Mouse (Mus musculus) gastrocnemius, adult 2 months (tissue): ENCODE measurements at regions not wholly inside any gene's neighbourhood (a gene's known extent, or its start where the extent isn't known, plus 50 kb on each side); places are given as distances from the start of the nearest gene placed in this dataset.

Experiments used
- DNase-seq: peaks from one replicate; pipeline ENCODE4 v3.0.0; 2022
- H3K27ac ChIP-seq: fragments of 200-600 bp; 2 replicates; pipeline ENCODE4 v1.8.1; 2022; ENCODE audit warnings: mild to moderate bottlenecking
- H3K4me3 ChIP-seq: fragments of 200-600 bp; 2 replicates; pipeline ENCODE4 v1.8.1; 2022; ENCODE audit warnings: mild to moderate bottlenecking, moderate library complexity
- CTCF ChIP-seq: fragments of 200-600 bp; IDR thresholded peaks from 2 replicates; pipeline ENCODE4 v1.8.1; 2022; ENCODE audit warnings: antibody characterized with exemption, mild to moderate bottlenecking, moderate library complexity
- intact Hi-C: fragments of 180-260 bp; cut with DNase I; formaldehyde crosslinking; loops from one replicate; pipeline ENCODE4 v1.15.1; 2025

DNA sequence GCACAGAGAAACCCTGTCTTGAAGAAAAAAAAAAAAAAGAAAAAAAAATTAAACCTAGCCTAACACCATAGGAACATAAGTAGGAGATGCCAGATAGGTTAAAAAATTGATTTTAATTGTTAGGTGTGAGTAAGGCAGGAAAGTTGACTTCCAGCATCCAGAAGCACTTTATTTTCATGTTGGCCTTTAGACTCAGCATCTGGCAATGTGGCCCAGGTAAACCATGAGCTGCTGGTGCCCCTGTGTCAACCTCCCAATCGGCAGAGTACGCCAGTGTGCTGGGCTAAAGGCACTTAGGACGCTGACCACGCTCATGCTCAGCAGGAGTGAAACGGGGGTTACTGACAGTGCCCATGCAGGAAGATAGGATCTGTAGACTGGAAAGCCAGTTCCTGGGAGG is 152.8 kb upstream of the Otx2 start:
- Histone ChIP-seq H3K4me3 (no peak overlapping the region), H3K27ac (no peak overlapping the region)
- TF ChIP-seq CTCF = no peak
- intact Hi-C loops = no loop called here
- no peak for DNase-seq

DNA sequence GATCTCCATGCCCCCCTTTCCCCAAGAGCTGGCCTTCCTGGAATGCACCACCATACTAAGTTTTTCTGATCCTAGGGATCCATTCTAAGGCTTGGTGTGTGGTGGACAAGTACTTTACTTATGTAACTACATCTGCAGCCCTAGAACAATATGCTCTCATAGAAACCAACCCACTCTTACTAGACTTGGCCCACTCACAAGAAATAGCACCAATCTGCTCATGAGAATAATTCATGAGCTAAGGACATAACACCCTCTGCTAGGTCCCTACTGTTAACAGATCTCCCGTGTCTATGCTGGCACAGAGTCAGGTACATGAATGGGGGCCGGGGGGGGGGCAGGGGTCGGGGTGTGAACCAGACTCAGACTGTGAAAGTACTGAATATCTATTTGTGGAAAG is 150.8 kb upstream of the Otx2 start:
- no peak for DNase-seq
- intact Hi-C loops = no loop called here
- no peak overlapping the region for H3K4me3 ChIP-seq
- no peak overlapping the region for H3K27ac ChIP-seq
- TF ChIP-seq CTCF = no peak

DNA sequence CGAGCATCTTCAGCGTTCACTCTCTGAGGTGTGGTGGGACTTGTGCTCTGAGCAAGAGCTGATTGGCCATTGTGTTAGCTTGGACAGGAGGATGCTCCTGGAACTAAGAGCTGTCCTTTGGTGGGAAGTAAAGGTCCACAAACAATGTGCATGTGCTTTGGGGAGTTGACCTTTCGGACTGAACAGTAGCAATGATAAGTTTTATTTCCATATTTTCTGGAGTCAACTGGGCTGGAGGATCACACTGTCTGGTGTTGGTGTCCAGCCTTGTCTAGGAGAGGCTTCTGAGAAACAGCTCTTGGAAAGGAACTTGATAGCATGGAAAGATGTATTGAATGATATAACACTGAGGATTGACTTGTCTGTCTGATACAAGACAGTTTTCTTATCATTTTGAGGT is 142.3 kb upstream of the Otx2 start:
- no peak overlapping the region for H3K4me3 ChIP-seq
- TF ChIP-seq CTCF = no peak
- DNase-seq = no peak
- H3K27ac ChIP-seq = no peak overlapping the region
- intact Hi-C loops = no loop called here

DNA sequence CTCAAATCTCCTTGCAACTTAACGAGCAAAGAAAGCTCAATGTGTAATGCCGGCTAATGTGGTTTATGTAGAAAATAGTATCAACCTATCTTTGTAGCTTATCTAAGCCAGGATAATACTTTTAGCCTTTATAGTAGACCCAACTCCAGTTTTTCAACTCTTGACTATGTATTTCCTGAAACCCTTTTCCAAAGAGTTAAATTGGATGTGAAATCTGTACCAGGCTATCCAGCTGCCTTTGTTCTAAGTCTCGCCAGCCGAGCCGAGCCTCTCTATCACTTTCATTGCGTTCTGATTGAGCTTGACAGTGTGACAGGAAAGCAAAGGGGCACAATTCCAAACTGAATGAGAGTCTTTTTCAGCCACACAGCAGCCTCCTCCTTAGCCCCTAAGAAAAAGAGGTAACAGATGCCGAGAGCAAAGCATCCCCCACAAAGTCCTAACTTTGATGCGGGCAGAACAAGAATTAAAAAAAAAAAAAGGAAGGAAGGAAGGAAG is 141.7 kb upstream of the Otx2 start:
- DNase-seq = no peak
- H3K27ac ChIP-seq = no peak overlapping the region
- no peak overlapping the region for H3K4me3 ChIP-seq
- no peak for TF ChIP-seq CTCF
- intact Hi-C loops = no loop called here

DNA sequence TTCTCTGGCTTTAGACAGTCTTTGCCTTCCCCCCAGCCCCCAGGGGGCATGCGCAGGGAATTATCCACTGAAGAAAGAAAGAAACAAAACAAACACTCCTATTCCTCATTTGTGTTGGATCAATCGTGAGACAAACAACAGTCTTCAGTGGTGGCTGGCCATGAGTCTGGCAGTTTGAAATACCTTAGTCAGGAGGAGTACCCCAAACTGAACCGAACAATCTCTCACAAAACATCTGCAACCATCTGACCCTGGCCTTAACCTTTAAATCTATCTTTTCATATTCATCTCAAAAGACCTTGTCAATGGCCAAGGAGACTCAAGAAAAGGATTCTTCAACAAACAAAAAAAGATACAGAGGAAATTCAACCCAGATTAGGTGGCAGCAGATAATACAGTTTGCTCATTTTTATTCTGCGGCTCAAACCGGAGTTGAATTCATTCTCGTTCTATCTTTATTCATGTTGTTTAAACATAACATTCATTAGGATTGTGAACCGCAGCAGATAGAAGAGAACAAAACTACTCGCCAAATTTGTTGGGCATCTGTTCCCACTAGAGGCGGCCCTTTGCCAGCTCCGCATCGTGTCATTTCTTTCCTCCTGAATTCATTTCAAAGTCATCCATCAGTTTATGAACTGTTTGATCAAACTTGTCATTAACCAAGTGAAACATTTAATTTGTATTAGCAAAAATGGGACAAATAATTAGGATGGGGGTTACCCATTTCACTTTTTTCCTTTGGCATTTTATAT is 139.3 kb upstream of the Otx2 start:
- TF ChIP-seq CTCF = no peak
- no peak overlapping the region for H3K4me3 ChIP-seq
- no peak overlapping the region for H3K27ac ChIP-seq
- intact Hi-C loops = no loop called here
- DNase-seq = no peak

DNA sequence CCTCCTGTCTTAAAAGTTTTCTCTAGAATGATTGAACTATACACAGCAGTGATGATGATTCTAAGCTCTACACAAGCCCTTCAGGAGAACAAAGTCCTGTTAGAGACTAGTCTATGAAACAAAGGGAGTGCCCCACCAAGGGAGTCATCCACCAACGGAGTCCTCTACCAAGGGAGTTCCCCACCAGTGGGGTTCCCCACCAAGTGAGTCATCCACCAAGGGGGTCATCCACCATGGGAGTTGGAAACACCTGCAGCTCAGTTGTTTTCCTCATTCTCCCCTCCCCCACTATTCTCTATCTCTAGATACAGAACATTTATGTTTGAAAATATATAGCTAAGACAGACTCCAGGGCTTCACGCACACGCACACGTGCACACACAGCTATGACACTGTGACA is 130.5 kb upstream of the Otx2 start:
- no peak for TF ChIP-seq CTCF
- intact Hi-C loops = loop anchor here (5.0 kb wide), 1 partner anchor 57 kb away; no protein-coding TSS in a partner anchor
- no peak for DNase-seq
- Histone ChIP-seq H3K27ac (no peak overlapping the region), H3K4me3 (no peak overlapping the region)

DNA sequence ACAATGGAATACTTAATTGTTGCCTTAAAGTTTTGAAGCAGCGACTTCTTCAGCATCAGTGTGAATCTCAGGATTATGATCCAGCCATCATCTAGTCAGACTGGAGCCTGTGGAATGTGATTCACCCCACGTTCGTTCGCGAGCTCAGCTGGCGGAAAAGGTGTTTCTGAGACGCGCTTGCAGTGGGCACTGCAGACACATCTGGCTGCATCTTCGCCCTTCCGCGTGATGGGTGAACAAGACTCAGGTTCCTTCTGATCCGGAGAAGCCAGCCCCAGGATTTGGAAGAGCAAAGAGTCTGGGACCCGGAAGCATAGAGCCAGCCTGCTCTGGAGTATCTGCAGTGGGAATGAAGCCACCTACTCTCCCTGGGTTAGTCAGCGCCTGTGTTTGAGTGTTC is 127.7 kb upstream of the Otx2 start:
- intact Hi-C loops = loop anchor here (5.0 kb wide), 1 partner anchor 54 kb away; no protein-coding TSS in a partner anchor

DNA sequence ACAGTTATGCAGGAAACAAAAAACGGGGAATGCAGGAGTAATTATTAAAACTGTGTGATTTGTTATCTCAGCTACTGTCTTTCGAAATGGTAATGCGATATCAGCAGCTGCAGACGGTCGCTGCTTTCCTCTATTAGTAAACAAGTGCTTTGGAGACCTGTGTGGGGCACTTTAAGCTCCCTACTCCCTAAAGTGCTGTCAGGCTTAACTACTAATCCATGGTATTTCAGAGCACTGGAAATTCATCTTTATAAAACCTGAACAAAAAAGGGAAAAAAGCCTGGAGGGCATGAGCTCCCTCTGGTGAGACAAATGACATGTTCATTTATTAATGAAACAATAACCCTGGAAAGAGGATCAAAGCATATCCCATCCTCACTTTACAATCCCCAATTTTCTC is 127.2 kb upstream of the Otx2 start:
- intact Hi-C loops = loop anchor here (5.0 kb wide), 1 partner anchor 54 kb away; no protein-coding TSS in a partner anchor
- TF ChIP-seq CTCF = no peak
- Histone ChIP-seq H3K4me3 (no peak overlapping the region), H3K27ac (no peak overlapping the region)
- DNase-seq = no peak

More for the DNA sequence above, 127.7 kb upstream of the Otx2 start:
- Histone ChIP-seq H3K27ac (no peak overlapping the region), H3K4me3 (no peak overlapping the region)
- TF ChIP-seq CTCF = no peak
- DNase-seq = no peak

DNA sequence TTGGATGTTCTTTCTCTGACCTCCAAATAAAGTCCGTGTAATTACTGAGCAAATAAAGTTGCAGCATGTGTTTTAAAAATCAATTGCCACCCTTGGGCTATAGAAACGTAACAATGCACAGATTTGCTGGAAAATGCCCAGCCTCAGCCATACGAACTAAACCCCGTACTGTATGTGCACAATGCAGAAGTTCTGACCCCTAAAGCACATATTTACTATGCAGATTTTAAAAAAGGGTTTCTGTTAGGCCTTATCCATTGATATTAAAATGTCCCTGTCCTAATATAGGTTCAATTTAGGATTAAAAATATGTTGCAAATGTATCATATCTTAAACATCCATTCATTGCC is 126.5 kb upstream of the Otx2 start:
- TF ChIP-seq CTCF = no peak
- H3K4me3 ChIP-seq = no peak overlapping the region
- H3K27ac ChIP-seq = no peak overlapping the region
- DNase-seq = no peak
- intact Hi-C loops = loop anchor here (5.0 kb wide), 1 partner anchor 53 kb away; no protein-coding TSS in a partner anchor

DNA sequence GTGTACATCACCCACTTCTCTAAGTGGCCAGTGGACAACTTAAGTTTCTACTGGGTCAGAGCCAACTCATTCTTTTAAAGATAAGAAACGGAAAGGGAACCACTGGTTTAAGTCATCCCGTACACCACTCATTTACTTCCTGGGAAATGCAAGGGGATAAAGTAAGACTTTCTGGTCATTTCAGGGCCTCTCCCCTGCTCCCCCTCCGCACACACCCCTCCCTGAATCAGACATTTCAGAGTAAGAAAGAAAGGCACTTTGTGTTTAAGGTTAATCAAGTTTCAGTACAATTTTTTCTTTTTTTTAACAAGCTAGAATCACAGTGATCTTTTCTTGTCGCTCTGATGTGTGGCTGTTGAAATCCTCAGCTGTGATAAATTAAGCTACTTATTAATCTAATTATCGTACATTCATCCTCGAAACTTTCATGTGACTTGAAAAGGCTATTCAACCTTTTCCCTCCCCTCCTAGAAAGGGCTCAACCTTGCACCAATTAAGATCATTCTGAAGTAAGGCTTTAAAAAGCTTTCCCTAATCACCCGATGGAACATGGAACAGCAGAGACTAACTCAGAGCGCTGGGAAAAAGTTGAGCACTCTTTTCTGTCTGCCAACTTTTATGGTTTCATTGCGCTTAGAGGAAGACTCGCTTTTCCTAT is 126.0 kb upstream of the Otx2 start:
- intact Hi-C loops = loop anchor here (5.0 kb wide), 1 partner anchor 52 kb away; no protein-coding TSS in a partner anchor
- H3K27ac ChIP-seq = no peak overlapping the region
- H3K4me3 ChIP-seq = no peak overlapping the region
- TF ChIP-seq CTCF = no peak
- DNase-seq = no peak

DNA sequence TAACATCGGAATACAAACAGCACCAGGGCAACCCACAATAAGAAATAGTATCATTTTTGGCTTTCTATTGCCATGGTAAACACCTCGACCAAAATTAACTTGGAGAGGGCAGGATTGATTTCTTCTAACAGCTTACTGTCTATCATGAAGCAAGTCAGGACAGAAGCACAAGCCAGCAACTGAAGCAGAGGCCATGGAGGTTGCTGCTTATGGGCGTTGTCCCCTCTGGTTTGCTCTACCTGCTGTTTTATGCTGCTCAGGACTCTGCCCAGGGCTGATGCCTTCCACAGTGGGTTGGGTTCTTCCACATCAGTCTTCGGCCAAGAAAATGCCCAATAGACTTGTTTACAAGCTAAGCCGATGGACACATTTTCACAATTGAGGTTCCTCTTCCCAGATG is 117.9 kb upstream of the Otx2 start:
- no peak for DNase-seq
- intact Hi-C loops = no loop called here
- no peak overlapping the region for H3K4me3 ChIP-seq
- TF ChIP-seq CTCF = no peak
- no peak overlapping the region for H3K27ac ChIP-seq

DNA sequence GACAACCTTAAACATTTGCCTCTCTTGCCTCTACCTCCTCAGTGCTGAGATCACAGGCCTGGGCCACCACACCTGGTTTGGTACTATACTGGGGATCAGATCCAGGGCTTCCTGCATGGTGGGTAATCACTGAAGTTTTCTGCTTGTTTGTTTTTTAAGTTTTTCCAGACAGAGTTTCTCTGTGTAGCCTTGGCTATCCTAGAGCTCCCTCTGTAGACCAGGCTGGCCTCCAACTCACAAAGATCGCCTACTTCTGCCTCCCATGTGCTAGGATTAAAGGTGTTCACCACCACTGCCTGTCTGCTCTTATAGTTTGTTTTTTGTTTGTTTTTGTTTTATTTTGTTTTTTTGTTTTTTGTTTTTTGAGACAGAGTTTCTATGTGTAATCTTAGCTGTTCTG is 105.7 kb upstream of the Otx2 start:
- H3K27ac ChIP-seq = no peak overlapping the region
- no peak for DNase-seq
- H3K4me3 ChIP-seq = no peak overlapping the region
- TF ChIP-seq CTCF = no peak
- intact Hi-C loops = no loop called here

DNA sequence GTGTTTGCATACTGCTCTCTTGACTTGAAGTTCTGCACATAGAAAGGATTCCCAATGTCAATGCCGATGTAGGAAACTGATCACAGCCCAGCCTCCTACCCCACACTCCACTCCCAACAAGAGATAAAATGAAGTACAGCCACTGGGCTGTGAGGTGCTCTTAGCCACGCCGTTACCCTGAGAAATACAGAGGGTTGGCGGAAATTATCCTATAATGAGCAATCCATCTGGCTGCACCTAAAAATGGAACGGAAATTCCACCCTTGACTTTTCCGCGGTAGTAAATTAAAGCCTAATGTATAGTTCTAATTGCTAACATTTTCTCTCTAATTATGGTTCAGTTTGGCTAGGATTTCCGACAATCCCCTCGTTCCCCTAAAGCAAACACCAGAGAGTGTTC is 97.2 kb upstream of the Otx2 start:
- DNase-seq = no peak
- no peak overlapping the region for H3K27ac ChIP-seq
- TF ChIP-seq CTCF = no peak
- no peak overlapping the region for H3K4me3 ChIP-seq
- intact Hi-C loops = no loop called here
